Mouse (Mus musculus): Measurements from ENCODE around the gene Cct4.

The Cct4 gene

DNA sequence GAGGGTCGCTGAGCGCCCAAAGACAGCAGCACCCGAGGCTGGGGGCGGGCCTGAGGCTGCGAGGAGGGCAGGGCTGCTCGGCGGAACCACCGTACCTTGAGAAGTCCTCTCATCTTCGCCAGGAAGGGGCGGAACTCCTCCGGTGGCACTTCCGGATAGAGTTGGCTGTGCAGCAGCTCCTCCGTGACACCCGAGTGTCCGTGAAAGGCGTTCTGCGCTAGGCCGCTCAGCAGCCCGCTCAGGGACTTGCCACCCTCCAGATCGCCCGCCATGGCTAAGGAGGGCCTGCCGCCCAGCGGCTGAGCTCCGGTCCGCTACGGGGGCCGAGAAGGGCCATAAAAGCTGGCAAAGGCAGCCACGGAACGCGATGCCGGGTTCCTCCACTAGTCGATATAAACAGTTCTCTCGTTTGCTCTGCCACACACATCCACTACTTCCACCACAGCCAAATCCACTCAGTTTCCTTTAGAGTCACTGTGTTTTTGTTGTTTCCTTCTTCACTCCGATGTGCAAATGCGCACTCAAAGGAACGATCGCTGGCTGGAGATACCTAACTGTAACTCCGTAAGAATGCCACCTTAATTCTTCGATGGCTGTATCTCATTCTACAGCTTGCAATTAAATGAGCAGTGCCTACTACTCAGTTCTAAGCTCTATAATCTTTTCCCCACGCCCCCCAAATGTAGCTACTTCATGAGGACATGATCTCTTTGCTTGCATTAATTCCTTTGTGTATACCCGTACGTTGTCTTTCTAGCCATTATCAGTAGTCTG is 8.1 kb upstream of the Cct4 start, which contains the start of the genes Gm28048 and Commd1:
Gene Gm28048, minus strand, starts transcription at position 107 of the 774 bp plus-strand sequence.
Gene Commd1, minus strand, starts transcription at position 399 of the 774 bp plus-strand sequence.
- in situ Hi-C loops (cut with MseI, MboI): no loop called here

DNA sequence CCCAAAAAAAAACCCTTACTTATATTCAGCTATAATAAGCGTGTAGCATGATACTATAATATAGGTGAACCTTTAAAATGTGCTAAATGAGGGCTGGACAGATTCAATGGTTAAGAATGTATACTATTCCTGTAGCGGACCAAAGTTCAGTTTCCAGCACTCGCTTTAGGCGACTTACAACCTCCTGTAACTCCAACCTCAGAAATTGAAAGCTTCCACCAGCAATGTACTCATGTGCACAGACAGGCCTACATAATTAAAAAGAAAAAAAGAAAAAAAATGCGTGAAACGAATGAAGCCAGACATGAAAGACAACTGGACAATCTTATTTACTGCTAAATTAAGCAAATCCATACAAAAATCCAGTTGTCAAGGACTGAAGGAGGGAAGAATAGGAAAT is 7.5 kb upstream of the Cct4 start:
- in situ Hi-C loops (cut with MseI, MboI): no loop called here

DNA sequence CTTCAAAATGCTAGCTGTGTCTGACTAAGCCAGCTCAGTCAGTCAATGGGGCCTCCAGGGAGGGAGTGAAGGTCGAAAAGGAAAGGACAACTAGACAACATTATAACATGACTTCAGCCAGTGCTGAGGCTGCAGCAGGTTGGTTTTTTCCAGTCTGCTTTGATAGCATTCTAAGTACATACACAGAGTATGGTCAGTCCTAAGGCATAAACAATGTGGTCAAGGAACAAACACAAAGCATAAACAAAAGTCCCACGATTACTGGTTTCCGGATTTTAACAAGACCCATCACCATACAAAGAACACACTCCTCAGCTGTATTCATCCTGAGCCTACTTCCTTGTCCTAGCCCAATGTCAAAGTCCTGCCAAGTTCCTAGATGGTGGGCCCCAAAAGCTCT is 4.8 kb upstream of the Cct4 start:
- in situ Hi-C loops (cut with MseI, MboI): no loop called here

DNA sequence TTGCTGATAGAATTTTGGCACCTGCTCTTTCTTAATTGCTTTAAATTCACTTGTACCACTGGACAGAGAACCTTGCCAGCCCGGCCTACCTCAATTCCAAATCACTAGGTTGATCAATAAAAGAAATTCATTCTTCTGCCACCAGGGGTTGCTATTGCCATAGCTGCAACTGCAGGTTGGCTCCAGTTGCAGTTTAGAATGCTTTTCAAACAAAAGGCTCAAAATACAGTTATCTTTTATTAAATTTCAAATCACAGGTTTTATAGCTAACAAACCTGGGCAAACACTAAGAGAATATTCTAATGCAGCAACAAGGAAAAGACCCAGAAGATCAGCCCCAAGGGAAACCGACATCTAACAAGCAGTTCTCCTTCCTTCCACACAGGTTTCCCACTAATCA is 3.0 kb upstream of the Cct4 start:
- in situ Hi-C loops (cut with MseI, MboI): no loop called here

DNA sequence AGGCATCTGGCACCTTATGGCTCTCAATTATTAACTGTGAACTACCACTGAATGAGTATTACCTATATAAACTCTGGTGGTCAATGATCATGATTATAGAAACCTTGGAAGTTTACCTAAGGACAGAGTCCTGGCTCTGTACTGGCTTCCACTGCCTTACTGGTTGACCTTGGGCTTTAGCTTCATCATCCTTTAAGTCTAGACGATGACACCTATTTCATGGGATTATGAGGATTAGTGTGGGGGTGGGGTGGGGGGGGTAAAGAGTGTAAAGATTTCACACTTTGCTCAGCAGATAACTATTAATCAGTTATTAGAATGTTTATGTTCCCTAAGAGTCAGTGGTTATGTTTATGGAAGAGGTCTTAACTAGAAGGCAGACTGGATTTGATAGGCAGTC is 533 bp upstream of the Cct4 start:
- in situ Hi-C loops (cut with MseI, MboI): no loop called here

DNA sequence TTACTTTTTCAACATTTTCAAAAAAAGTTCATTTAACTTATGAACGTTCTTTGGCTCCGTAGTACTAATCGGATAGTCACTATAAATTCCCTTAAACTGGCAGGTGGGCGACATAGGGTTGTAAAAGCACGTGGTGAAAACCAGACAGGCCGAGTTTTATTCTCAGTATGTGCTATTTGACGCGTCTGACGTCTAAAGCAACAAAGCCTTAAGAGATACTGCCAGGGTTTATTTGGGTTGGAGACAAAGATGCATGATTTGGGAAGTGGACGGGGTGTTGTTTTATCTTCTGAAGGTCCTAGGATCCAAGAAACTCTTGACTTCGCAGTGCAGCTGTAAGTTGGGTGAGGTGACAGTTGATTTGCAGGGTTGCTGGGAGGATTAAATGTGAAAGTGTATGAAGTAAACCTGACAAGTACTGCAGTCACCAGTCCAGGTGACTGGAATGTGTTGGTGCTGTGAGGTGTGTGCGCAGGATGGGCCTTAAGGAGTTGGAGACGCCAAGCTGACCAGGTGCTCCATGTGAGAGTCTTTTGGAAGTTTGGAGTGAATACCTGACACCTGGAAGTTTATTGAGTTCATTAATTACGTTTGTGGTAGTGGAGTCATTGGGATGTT is 1.0 kb downstream of the Cct4 start:
- in situ Hi-C loops (cut with MseI, MboI): no loop called here

DNA sequence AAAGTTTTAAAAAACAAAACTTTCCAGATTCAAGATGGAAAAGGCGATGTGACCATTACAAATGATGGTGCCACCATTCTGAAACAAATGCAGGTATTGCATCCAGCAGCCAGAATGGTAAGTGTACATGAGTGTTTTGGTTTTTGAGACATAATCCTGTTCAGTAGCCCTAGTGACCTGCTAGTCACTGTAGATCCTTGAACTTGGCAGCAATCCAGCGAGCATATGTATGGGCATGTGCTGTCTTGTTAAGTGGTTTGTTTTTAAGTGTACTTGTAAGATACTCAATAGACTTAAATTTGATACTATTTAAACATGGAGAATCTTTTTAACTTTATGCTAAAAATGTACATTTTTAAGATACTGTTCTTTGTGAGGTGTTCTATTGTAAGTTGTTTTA is 4.0 kb downstream of the Cct4 start:
- in situ Hi-C loops (cut with MseI, MboI): no loop called here

DNA sequence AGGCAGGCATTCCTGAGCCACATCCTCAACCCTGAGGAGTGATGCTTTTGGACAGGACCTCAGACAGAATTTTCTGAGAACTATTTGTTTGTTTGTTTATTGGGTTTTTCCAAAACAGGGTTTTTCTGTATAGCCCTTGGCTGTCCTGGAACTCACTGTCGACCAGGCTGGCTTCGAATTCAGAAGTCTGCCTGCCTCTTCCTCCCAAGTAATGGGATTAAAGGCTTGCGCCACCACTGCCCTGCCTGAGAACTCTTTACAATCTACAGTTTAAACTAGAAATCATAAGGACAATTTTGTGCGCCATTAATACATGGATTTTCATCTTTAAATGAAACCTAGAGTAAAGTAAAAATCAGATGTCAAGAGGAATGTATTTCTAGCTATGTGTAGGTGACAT is 5.1 kb downstream of the Cct4 start:
- in situ Hi-C loops (cut with MseI, MboI): no loop called here

DNA sequence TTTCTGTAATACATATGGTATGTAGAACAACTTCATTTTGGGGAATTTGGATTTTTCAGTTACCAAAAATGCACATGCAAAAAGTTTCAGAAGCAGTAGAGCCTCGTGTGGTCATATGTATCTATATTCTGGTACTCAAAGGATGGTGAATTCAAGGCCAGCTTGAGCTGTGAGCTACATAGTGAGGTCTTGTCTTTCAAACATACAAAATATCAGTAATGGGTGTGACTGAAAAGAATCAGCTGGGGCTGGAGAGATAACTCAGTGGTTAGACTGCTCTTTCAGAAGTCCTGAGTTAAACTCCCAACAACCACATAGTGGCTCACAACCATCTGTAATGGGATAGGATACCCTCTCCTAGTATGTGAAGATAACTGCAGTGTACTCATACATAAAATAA is 8.0 kb downstream of the Cct4 start:
- in situ Hi-C loops (cut with MseI, MboI): no loop called here

DNA sequence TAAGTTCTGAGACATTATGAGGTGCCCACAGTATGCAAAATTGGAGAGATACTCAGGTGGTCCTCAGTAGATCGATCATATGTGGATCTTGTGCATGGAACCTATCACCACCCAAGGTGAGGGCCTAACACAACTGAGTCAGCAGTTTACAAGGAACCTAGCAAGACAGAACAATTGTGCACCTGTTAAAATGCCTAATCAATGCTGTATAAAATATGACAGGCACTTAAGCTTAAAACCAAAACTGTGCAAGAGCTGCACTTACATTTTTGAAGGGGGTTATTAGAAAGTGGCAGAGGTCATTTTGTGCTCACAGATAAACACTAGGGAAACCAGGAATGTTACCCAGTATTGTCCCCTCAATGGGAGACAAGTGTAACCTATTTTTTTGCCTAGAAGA is 15.0 kb downstream of the Cct4 start:
- in situ Hi-C loops (cut with MseI, MboI): loop anchor here (5.0 to 25.0 kb wide), 3 partner anchors 132 to 272 kb away; no protein-coding TSS in a partner anchor

DNA sequence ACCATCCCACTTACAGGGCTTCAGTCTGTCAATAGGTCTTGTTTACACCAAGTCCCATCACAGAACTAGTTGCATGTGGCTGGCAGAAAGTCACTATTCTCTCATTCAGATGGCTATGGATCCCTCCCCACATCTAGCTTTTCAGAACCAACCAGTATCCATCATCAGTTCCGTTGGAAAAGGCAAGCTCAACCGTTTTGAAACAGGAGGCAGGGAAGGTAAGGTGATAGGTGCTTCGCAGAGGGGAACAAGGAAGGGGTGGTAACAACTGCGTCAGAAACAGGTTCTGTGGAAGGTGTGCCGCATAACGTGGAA is 16.8 kb downstream of the Cct4 start:
- in situ Hi-C loops (cut with MseI, MboI): loop anchor here (5.0 to 25.0 kb wide), 3 partner anchors 130 to 270 kb away; no protein-coding TSS in a partner anchor

DNA sequence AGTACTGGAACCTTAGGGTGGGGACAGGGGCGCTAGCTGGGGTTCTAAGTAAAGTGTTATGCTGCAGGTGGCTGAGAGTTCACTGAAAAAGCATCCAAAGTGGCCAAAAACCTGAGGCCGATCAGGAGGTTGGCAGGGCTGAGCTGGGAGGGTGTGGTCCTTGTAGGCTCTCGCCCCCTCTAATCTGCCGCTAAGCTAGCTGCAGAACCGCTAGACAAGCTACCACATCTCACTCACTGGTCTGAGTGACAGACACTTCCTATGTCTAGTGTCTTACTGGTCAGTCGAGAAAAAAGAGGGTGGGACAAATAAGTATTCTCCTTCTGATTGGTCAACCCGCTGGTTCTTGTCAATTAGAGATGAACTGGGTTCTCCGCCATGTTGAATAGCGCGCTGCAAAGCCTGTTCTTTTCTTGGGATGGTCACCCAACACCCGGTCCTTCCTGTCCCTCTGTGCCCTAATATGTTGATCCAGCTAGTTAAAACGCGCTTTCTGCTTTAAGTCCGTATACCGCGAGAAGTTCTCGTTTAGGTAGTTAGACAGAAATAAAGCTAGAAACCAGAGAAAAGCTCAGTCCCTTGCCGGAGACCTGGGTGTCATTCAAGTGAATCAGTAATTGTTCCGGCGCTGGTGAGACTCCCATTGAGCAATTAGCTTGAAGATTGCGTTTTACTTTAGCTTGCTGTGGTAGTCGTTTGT is 17.3 kb downstream of the Cct4 start, which contains the start of gene Fam161a:
Gene Fam161a, plus strand, starts transcription at position 51 of the 700 bp plus-strand sequence.
- in situ Hi-C loops (cut with MseI, MboI): loop anchor here (5.0 to 25.0 kb wide), 3 partner anchors 130 to 270 kb away; no protein-coding TSS in a partner anchor

DNA sequence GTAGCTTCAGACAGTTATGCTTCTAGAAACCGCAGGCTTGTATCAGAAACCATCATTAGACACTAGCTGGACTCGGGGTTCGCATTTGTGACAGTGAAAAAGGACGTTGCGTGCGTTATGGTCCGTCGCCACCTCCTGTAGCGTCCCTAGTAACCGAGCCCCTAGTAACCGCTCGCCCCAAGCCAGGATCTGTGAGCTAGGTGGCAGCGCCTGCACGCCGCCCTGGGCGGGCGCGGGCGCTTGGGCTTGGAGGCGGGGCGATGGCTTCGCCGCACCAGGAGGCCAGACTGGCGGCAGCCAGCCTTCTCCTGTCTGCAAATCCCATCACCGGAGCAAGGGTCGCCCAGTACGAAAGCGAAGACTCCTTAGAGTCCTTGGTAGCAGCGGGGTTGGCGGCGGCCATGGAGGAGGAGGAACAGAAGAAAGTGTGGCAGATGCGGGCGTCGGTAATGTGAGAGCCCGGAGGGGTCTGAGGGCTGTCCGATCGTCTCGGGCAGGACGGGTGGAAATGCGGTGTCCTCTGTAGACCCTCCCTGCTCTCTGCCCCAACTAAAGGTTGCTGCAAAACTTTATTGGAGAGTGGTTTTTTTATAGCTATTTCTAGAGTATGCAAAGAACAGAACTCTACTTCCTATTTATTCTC is 18.0 kb downstream of the Cct4 start:
- in situ Hi-C loops (cut with MseI, MboI): loop anchor here (5.0 to 25.0 kb wide), 3 partner anchors 129 to 269 kb away; no protein-coding TSS in a partner anchor

DNA sequence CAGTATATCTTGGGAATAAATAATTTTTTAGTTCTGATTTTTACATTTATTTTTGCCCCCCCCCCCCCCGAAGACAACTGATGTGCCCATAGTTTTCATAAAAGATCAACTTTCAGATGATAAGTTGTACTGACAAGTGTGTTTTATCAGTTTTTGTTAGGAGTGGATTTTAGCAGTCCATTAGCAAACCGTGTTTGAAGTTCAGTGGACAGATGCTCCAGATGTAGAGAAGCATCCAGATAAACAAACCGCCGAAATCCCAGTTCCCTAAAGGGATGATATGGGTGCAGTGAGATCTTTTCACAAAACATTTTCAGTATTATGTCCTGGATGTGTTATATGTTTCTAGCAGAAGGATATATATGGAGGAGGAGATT is 18.5 kb downstream of the Cct4 start:
- in situ Hi-C loops (cut with MseI, MboI): loop anchor here (5.0 to 25.0 kb wide), 3 partner anchors 128 to 268 kb away; no protein-coding TSS in a partner anchor

DNA sequence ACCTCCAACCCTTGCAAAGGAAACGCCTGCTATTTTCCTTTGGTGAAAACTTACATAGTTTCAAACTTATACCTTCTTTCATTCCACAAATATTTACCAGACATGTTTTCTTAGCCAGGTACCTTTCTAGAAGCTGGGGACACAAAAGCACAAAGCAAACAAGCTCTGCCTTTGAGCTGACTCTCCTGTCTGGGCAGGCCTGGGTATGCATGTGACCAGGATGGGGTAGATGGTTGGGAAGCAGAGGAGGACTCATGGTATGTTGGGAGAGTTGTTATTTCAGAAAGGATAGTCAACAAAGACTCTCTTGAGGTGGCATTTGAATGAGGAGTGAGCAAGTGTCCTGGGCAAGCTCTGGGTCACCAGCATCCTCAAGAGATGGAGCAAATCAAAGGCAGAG is 22.8 kb downstream of the Cct4 start:
- in situ Hi-C loops (cut with MseI, MboI): loop anchor here in 1 of 2 experiments (25.0 kb wide), 1 partner anchor 124 kb away; no protein-coding TSS in a partner anchor

DNA sequence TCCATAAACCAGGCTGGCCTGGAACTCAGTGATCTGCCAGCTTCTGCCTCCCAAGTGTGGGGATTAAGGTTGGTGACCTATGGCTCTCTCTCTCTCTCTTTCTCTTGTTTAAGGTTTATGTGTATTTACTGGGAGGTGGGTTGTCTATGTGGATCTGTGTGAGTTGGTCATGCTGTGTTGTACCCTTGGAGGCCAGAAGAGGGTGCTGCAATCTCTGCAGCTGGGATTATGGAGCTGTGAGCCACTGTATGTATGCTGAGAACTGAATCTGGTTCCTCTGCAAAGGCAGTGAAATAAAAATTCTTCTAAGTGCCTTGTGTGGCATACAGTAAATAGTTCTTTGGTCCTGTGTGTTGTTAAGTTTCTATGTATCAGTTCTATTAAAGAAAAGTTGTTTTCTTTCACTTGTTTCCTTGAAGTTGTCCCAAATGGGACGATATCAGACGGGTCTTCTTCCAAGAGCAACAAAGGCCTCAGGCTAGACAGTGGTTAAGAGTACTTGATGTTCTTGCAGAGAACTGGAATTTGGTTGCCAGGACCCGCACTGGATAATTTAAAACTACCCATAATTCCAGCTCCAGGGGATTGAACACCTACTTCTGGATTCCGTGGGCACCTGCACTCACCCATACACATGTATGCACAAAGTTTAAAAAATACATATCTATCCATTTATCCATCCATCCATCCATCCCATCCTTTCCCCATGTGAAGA is 23.4 kb downstream of the Cct4 start:
- in situ Hi-C loops (cut with MseI, MboI): loop anchor here in 1 of 2 experiments (25.0 kb wide), 1 partner anchor 124 kb away; no protein-coding TSS in a partner anchor

DNA sequence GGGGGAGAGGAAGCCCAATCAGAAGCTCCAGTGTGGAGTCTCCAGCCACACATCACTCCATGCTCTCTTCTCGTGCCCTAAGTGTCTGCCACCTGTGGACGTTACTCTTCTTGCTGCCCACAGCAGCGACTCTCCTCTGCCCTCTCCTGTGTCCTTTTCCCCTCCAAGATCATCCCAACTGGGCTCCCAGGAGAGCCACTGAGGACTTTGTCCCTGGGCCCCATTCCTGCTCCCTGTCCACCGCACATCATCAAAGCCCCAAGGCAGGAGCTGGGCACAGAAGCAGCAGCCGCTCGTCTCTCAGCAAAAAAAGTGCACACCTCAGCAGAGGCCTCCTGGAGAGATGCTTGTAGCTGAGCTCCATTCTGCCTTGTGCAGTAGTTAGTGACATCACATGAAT is 24.7 kb downstream of the Cct4 start:
- in situ Hi-C loops (cut with MseI, MboI): loop anchor here in 1 of 2 experiments (25.0 kb wide), 1 partner anchor 122 kb away; no protein-coding TSS in a partner anchor

DNA sequence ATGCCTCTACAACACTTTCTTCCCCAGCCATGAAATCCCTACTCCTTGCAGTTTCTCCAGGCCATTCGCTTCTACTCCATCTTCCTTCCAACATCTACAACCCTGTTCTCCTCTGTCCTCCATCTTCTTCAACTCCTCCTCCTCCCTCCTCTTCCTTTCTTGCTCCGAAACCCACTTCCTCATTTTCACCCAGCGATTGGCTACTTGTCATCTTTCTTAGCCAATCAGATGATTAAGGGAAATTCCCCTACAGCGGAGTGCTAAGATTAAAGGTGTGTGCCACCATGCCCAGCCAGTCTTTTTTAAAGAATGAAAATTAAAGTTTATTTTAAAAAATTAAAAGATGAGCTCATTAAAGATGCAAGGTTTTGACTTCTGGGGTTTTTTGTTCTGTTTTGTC is 27.6 kb downstream of the Cct4 start:
- in situ Hi-C loops (cut with MseI, MboI): loop anchor here in 1 of 2 experiments (25.0 kb wide), 1 partner anchor 119 kb away; no protein-coding TSS in a partner anchor

DNA sequence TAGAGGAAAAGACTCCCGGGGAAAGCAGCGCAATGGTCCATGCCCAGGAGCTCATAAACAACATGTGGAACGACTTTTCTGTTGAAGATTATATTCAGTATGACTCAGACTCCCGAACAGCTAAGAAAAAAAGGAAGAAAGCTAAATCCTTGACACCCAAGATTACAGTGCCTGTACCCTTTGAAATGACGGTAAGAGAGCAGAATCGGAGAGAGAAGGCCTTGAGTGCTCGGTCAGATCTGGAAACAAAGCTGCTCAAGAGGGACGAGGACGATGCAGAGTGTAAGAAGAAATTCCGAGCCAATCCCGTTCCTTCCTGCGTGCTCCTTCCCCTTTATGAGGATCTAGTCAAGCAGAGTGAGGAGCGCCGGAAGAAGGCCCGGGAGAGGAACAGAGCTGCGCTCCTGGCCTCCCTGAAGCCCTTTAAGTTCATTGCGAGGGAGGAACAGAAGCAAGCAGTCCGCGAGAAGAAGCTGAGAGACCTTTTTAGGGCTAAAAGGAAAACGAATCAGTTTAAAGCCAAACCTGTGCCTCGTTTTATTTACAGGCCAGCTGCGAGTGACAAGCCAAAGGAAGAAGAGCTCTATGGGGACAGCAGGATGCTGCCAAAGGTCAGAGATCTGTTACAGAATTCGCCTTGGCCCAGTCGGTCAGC is 29.9 kb downstream of the Cct4 start:
- in situ Hi-C loops (cut with MseI, MboI): loop anchor here in 1 of 2 experiments (25.0 kb wide), 1 partner anchor 117 kb away; no protein-coding TSS in a partner anchor

DNA sequence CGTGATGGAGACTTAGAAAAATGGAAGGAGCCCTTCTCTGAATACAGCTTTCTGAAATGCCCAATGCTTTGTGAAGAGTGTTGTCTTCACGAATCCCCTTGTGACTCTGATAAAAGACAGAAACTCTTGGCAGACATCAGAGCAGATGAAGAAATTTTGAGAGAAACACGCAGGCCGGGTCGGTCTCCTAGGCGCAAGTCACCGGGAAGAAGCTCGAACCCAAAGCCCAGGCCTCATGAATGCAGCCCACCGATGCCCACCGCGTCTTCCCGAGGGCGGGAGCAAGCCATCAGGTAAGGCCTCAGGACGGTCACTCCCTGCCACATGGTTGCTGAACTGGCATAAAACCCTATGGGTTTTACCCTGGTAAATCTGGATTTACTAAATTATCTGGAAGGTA is 30.5 kb downstream of the Cct4 start:
- in situ Hi-C loops (cut with MseI, MboI): loop anchor here in 1 of 2 experiments (25.0 kb wide), 1 partner anchor 116 kb away; no protein-coding TSS in a partner anchor

Measured in mouse trophoblast stem cell (cell line).